Mouse (Mus musculus) megakaryocyte, embryonic 14.5 days (primary cell): ENCODE data around the gene Ddn. TPM values are rescaled to one million over a fixed set of nuclear protein-coding genes. Genes with fewer than 3 reads are reported as not detected.

Experiments used
- H3K27me3 ChIP-seq: replicated peaks from 2 replicates; pipeline ENCODE3; 2012; ENCODE audit warnings: inconsistent platforms
- H3K36me3 ChIP-seq: replicated peaks from 2 replicates; pipeline ENCODE3; 2012; ENCODE audit warnings: low read length, inconsistent platforms, mixed read lengths
- H3K4me1 ChIP-seq: 2 replicates; pipeline ENCODE4 v1.6.1; 2012; ENCODE audit warnings: inconsistent platforms
- H3K4me3 ChIP-seq: replicated peaks from 2 replicates; pipeline ENCODE3; 2012; ENCODE audit warnings: moderate library complexity, mild to moderate bottlenecking, inconsistent platforms
- H3K9me3 ChIP-seq: 2 replicates; pipeline ENCODE4 v1.6.1; 2012; ENCODE audit warnings: inconsistent platforms
- FLI1 ChIP-seq: IDR thresholded peaks from 2 replicates; pipeline ENCODE4 v1.6.1; 2012; ENCODE audit warnings: low read length, inconsistent platforms, mixed read lengths
- GATA1 ChIP-seq: IDR thresholded peaks from 3 replicates; pipeline ENCODE4 v1.6.1; 2012; ENCODE audit warnings: mixed read lengths, low read length, inconsistent platforms, borderline replicate concordance
- polyA plus RNA-seq: library from polyadenylated mRNA; stranded (reverse); fragments of >175 nt; gene quantifications from 2 replicates; pipeline ENCODE4 v1.2.3, GENCODE M21; 2012; ENCODE audit warnings: low replicate concordance; ENCODE audit not compliant: insufficient read depth

Gene Ddn
- polyA plus RNA-seq, 1 experiment, result 0.32 TPM

DNA sequence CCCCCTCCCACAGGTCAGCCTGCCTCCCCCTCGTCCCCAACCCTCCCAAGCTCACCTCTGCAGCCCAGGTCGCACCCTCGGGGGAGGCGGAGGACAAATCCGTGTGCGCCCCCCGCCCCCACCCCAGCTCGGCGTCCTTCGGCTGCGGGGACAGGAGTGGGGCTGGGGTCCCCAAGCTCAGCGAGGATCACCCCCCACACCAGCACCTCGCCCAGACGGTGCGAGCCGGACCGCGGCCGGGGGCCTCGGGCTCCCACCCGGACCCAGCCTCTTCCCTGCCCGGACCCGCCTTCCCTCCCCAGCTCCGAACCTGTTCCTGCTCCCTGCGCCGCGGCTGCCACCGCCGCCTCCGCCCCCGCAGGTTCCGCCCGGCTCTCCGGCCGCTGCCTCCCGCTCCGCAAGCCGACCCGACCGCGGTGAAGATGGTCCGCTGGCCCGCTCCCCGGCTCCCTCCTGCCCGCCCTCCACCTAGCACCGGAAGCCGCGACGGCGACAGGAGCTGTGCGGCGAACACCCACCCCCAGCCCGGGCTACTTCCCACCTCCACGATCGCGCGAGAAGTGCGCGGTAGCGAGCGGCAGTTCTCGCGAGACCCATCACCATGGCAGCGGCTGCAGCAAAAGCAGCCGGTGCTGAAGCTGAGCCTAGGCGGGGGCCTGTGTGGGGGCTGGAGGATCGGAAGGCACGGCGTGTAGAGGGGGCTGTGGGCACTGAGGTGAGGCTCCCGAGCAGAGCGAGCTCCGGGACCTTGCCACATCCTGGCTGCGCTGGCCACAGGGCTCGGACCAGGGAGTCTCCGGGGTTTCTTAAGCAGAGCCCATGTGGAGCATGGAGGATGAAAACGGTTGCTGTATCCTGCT, 46.4 kb downstream of the Ddn start, which contains the start of gene Arf3:
Gene Arf3 (minus strand): TSS at position 545 of the 860 bp plus-strand sequence.
- H3K4me3 ChIP-seq, result peak within 1 kb of the TSS; percentile 96
- TF ChIP-seq GATA1 (no peak), FLI1 (no peak)
- H3K36me3 ChIP-seq, result peaks cover 36% of the 10 kb centered on the region
- H3K27me3 ChIP-seq, result peaks cover 25% of the 10 kb centered on the region
- H3K9me3 ChIP-seq, result no peaks in the 10 kb centered on the region
- peaks cover 36% of the 10 kb centered on the region for H3K4me1 ChIP-seq

DNA sequence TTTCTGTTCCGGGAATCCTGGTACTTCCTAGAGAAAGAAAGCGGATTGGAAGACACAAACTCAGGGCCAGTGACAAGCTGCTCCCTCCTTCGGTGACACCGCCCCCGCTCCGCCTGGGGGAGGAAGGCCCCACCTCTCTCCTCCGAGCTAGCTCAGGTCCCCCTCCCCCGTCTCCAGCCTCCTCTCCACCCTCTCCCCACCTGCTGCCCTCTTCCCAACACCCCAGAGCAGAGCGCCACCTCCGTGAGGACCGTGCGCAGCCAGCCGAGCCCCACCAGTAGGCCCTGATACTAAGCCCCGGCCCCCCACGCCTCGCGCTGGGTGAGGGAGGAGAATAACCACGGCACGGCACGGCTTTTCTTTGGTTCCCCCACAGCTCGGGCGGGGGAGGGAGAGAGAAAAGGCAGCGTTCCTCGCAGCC, 47.1 kb downstream of the Ddn start:
- peak overlapping the region; percentile 96 for H3K4me3 ChIP-seq
- H3K27me3 ChIP-seq, result peaks cover 22% of the 10 kb centered on the region
- no peaks in the 10 kb centered on the region for H3K9me3 ChIP-seq
- peaks cover 39% of the 10 kb centered on the region for H3K4me1 ChIP-seq
- TF ChIP-seq FLI1 (no peak), GATA1 (no peak)
- H3K36me3 ChIP-seq, result peaks cover 40% of the 10 kb centered on the region

DNA sequence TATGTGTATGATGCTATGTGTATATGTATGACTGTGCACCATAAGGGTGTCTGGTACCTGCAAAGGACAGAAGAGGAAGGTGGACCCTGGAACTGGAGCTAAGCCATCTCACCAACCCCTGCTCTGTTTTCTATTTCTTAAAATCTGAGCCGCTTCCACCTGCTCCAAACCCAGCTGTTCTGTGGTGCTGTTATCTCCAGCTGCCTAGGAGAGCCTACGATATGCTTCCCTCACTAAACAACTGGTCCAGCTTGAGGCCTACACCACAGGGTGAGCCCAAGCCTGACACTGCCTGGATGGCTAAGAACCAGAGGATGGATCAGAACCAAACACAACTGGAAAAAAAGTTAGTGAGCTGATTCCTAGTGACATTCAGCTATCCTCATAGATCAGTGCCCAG, 55.2 kb downstream of the Ddn start:
- H3K4me3 ChIP-seq, result no peak overlapping the region
- H3K4me1 ChIP-seq, result peaks cover 30% of the 10 kb centered on the region
- no peaks in the 10 kb centered on the region for H3K9me3 ChIP-seq
- H3K27me3 ChIP-seq, result no peaks in the 10 kb centered on the region
- no peak for TF ChIP-seq GATA1
- no peak for TF ChIP-seq FLI1
- H3K36me3 ChIP-seq, result peaks cover 78% of the 10 kb centered on the region

Other genes with a start within 250 kb of the Ddn start
- 1.4 and 5.1 TPM in 2 replicates for gene Ccnt1, start 238.6 kb downstream of the Ddn start, polyA plus RNA-seq
- gene 4930415O20Rik, start 238.5 kb downstream of the Ddn start, polyA plus RNA-seq, result not detected in 2 replicates
- gene Adcy6, start 199.4 kb downstream of the Ddn start, polyA plus RNA-seq, result 2.1 and 9.3 TPM in 2 replicates
- gene Cacnb3, start 178.7 kb downstream of the Ddn start, polyA plus RNA-seq, result 0.46 TPM in 1 of 2 replicates, not detected in the other
- 49.7 and 71.3 TPM in 2 replicates for gene Ddx23, start 146.6 kb downstream of the Ddn start, polyA plus RNA-seq
- 1.2 TPM in 1 of 2 replicates, not detected in the other for gene Rnd1, start 132.0 kb downstream of the Ddn start, polyA plus RNA-seq
- not detected in 2 replicates for gene Ccdc65, start 101.3 kb downstream of the Ddn start, polyA plus RNA-seq
- gene Fkbp11, start 81.3 kb downstream of the Ddn start, polyA plus RNA-seq, result 9.6 and 18.2 TPM in 2 replicates
- gene Arf3, start 46.3 kb downstream of the Ddn start, polyA plus RNA-seq, result 7.0 and 17.8 TPM in 2 replicates
- gene Wnt10b, start 31.3 kb downstream of the Ddn start, polyA plus RNA-seq, result not detected in 2 replicates
- gene Wnt1, start 19.6 kb downstream of the Ddn start, polyA plus RNA-seq, result not detected in 2 replicates
- 237 and 264 TPM in 2 replicates for gene Prkag1, start 22.0 kb upstream of the Ddn start, polyA plus RNA-seq
- gene Kmt2d, start 61.7 kb upstream of the Ddn start, polyA plus RNA-seq, result 11.9 and 17.8 TPM in 2 replicates
- gene Rhebl1, start 85.0 kb upstream of the Ddn start, polyA plus RNA-seq, result 0.19 TPM in 1 of 2 replicates, not detected in the other
- gene Dhh, start 89.0 kb upstream of the Ddn start, polyA plus RNA-seq, result not detected in 2 replicates
- gene Lmbr1l, start 108.7 kb upstream of the Ddn start, polyA plus RNA-seq, result 0.87 and 4.8 TPM in 2 replicates
- 19.4 and 182 TPM in 2 replicates for gene Tuba1b, start 125.1 kb upstream of the Ddn start, polyA plus RNA-seq
- 2.5 and 169 TPM in 2 replicates for gene Gm49450, start 144.1 kb upstream of the Ddn start, polyA plus RNA-seq
- 40.3 and 115 TPM in 2 replicates for gene Tuba1a, start 144.2 kb upstream of the Ddn start, polyA plus RNA-seq
- 62.0 and 103 TPM in 2 replicates for gene Tuba1c, start 220.4 kb upstream of the Ddn start, polyA plus RNA-seq
- not detected in 2 replicates for gene Prph, start 245.7 kb upstream of the Ddn start, polyA plus RNA-seq